Mouse (Mus musculus) adrenal gland, postnatal 14 days (tissue): ENCODE measurements around the gene Mecom. TPM values are rescaled to one million over a fixed set of nuclear protein-coding genes. Genes with fewer than 3 reads are reported as not detected.

Experiments
- DNase-seq: peaks from one replicate; pipeline ENCODE4 v3.0.0; 2021; ENCODE audit warnings: mixed read lengths
- total RNA-seq: library from RNA; stranded (reverse); gene quantifications from 2 replicates; pipeline ENCODE4 v1.2.3, GENCODE M21; 2021

Gene Mecom
- total RNA-seq, 1 experiment from 2014 or later: 15.4 TPM

DNA sequence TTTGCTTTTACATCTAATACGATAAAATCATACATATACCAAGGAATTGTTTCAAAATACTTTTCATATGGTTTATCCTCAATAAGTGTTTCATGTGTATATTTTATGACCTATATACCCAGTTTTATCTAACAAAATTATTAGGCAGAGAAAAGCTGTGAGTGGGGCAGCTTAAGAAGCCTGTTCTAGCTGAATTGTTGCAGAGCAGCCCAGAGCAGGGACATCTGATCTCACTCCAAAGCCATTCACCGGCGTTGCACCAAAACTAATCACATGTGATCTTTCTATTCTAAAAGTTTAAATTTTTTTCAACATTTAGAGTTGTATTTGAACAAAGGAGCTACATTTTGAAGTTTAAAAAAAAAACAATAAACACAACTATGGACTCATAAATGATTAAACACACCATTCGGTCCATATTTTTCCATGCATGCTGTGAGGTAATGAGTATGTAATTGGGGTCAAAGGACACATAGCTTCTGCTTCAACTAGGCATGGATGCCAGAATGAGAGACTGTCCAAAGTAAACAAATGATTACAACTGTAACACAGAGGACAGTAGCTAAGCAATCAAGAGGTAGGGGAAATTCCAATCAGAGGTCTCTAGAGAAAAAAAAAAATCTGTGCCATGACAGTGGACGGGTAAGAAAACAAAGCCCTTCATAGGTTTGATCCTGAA, 64.7 kb downstream of the Mecom start:
- no peak for DNase-seq

DNA sequence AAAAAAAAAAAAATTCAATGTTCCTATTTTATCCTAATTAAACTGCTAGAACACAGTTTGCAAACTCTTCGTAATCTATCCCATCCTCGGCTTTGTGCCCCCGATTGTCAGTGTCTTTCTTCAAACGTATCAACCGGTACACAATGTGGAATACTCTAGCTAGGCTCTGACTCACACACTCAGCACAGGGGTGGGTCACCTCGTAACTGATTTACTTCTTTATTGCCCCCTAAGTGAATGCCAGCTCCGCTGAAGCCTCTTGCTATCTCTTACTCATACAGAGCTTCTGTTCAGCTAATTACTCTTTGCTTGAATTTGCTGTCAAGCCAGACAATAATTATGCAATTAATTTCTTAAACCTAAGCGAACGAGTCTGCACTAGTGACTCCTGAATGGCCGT, 66.1 kb downstream of the Mecom start:
- no peak for DNase-seq

DNA sequence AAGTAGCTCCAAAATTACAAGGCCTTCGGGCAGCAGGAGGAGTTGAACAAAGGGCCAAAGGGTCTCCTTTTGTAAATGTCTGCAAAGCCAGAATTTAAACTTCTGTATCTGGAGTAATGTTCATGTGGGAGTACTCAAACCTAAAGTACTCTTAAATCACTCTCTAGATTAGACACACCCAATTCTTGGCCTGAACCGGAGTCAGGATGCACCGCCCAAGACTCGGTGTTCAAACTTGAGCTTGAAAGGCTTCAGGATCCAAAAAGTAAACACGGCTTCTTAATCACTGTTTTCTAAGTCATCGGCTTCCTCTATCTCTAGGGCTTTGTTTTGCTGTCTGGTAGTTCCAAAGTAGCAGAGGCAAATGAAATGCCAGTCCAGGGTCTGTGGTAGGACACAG, 67.3 kb downstream of the Mecom start:
- DNase-seq: no peak

DNA sequence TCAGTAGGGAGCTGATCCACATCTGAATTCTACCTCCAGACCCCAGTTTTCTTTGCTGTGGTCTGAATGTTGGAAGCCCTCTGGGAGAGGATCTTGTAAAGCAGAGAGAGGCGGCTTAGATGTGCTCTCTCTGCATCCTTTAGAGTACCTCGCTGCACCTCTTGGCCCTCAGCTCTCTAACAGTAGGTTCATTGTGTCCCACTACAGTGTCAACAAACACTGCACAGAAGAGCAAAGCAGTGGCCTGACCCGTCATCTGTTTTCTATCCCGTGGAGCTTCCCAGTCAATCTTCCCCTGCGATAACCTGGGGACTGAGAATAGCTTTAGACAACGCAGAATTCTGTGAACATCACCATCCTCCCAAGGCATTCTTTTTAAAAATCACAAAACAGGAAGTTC, 69.6 kb downstream of the Mecom start:
- no peak for DNase-seq

DNA sequence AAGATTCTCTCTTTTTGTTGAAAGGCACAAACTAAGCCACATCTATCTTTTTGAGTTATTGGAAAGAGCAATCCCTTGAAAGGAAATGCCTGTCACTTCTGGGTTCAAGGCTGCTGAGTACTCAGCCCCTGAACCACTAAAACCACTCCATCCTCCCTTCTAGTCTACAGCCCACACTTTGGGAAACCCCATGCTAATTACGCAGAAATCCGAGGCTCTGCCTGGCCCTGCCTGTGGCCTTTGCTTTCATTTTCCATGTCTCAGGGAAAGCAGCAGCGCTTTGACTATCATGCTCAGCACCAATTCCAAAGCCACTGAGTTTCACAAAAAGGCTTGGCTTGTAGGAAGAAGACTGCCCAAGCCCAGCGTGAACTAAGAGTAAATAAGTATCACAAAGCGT, 70.8 kb downstream of the Mecom start:
- DNase-seq: no peak

DNA sequence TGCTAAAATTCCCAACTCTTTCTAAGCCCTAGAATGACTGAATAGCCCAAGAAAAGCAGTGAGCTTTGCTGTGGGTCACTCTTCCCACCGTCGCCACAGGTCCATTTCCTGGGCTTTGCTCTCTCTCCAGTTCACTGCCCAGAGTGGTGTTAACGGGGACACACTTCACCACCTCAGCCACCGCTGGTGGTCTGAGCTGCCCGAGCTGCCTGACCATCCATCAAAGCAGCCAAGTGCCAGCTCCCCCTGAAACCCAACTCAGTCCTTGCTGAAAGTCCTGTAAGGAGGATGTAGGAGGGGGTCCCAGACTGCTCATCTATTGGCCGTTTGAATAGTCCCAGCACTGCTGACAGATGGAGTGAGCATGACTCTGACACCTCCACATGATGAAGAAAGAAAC, 72.2 kb downstream of the Mecom start:
- DNase-seq: no peak

DNA sequence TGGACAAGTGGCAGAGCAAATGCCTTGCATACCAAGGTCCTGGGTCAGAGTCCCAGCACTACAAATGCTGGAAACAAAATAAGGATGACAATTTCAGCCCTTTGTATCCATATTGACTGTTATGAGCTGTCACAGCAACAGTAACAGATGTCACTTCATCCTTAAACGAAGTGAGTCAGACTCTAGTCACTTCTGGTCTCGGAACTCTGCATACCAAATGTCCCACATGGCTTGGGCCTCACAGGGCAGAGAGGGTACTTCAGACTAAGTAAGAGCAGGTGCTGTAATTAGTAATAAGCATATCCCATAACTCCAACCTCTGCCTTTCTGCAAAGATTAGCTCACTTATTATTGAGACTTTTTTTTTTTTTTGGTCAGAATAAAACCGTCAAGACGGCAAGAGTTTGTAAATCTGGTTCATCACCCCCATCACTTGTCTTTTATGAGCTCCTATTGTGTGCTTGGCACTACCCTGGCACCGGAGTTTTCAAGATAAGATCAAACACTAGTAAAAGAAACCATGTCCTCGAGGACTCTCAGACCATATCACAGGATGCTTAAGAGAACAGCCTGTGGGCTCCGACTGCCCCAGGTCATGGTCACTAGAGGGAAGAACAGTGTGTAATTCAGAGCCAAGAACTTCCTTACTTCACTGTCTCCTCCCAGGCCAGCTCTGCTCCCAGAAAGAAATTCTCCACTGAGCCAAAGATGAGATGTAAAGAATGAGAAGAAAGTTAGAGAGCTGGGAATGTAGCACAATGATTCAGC, 79.6 kb downstream of the Mecom start:
- DNase-seq: no peak

DNA sequence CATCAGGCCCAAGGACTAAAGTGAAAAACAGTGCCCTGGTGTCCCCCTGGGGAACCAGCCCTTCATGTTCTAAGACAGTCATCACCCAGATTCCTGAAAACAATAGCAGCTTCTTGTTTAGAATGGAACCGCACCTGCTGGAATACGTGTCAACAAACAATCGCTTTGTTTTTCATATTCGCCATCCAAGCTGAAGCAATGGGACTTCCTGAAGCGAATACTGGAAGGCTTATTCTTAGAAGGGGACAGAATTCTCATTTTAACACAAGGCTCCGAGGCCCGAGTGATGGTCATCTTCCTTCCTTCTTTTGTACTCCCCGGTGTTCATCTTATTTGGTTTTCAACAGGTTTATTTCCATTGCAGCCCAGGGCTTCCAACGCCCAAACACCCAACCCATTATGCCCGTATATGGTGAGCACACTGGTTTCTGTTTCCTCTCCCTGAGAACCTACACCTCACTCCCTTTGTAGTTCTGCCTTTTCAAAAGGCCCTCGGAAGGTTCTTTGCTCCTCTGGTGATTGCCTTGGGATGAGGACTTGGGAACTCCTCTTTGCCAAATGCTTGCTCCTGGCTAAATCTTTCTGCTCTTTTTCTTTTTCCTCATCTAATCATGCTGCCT, 81.7 kb downstream of the Mecom start:
- no peak for DNase-seq

DNA sequence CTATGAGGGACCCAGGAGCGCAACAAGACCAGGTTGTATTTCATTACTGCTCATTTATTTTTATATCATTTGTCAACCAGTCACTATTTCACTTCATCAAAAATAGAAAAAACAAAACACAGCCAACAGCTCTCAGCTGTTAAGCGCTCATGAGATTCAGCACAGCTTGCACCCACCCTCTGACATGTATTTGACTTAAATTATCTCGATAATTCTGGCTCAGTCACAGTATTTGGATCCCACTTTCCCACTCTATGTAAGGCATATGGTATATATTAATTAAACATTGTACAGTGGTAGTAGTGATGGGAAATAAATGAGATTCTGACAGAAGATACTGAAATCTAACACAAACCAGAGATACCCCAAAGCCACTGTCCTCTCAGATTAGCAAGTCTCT, 83.3 kb downstream of the Mecom start:
- no peak for DNase-seq

DNA sequence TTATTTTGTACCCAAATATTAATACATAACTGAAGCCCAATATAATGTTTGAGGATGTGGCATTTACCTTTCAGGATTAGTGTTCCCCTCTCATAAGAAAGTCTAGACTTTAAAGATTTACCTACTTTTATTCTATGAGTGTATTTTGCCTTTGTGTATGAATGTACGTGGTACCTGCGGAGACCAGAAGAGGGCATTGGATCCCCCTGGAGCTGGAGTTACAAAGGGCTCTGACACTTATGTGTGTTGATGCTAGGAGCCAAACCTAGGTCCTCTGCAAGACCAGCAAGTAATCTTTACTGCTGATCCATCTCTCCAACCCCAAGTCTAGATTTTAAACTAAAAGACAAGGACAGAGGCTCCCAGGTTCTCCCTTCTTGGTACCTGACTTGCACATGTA, 86.0 kb downstream of the Mecom start:
- DNase-seq: no peak

DNA sequence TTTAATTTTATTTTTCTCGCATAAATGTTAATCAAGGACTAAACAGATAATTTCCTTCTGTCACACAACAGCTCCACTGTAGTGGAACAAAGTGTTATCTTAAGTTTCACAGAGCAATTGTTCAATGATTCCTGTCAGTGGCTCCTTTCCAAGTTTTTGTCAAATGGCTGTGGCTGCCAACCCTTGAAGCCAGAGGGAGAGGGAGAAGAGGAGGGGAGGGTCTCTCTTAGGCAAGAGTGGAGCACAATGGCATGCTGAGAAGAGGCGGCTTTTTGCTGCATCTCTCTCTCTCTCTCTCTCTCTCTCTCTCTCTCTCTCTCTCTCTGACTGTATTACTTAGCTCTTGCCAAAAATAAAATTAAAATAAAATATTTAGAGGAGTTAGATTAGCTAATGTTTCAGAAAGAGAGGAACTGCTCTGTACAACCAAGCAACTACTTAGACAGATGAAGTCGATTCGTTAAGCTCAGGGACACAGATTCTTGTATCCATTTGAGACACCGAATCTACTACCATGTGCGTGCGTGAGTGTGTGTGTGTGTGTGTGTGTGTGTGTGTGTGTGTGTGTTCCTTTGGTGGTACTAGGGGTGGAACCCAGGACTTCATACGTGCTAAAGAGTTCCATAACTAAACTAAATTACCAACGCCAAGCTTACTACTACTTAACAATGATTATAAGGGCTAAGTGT, 86.8 kb downstream of the Mecom start:
- DNase-seq: peak; percentile 11

DNA sequence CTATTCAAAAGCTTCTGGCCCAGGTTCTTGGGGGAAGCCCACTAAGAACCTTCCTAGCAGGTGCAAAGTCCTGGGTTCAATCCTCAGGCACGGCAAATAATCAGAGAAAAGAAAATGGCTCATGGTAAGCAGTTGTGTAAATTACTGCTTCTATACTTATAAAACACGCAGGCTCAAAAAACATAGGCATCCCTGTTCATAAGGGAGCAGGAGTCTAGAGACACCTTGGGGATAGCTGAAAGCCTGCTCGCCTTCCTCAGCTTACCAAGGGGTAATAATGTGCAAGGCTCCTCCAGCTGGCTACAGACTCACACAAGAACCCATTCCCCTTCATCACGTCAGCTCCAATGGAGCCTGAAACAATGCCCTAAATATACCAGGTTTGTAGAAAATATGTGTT, 88.2 kb downstream of the Mecom start:
- DNase-seq: no peak

DNA sequence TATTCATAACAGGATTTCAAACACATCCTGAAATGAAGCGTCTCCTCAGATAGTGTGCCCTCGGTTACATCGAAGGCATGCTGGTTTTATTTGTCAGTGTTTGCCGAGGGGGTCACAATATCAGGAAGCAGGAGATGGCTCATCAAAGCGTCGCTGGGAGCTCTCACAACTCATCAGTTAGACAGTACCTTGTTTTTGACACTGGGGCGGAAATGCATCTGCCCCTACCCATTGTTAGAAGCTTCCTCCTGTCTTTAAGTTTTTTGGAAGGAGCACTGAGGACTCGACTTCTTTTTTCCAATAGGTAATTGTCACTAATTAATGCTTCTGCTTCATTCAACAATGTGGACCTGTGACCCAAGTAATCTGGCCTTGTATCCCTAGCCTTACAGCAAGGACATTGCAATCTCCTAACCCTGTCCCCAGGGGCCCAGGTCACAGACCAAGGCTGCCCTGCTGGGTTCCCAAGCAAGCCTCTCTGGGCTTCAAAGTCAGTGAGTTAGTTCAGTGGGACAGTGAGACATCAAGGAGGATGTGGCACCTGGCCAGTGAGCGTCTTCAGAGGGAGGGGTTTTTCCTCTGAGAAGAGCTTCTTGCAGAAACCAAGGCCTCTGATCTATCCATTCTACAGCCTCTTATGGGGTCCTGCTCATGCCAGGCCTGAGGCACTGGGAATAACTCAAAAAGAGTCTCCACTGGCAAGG, 89.7 kb downstream of the Mecom start:
- DNase-seq: peak; percentile 63

DNA sequence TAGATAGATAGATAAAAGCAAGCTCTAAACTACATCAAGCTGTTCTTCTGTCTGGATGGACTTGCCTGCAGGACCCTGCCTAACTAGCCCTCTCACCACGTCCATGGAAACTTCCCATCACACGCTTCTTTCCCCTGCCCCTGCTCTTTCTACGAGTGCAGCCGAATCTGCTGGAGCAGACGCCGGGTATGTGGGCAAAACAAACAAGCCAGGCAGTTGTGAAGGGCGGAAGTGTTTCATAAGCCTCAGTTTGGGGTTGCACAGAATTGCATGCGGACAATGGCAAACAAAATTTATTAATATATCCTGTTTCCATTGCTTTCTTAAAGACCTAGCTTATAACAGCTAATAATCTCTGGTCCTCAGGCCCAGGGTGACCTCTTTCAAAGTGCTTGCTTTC, 91.9 kb downstream of the Mecom start:
- no peak for DNase-seq

DNA sequence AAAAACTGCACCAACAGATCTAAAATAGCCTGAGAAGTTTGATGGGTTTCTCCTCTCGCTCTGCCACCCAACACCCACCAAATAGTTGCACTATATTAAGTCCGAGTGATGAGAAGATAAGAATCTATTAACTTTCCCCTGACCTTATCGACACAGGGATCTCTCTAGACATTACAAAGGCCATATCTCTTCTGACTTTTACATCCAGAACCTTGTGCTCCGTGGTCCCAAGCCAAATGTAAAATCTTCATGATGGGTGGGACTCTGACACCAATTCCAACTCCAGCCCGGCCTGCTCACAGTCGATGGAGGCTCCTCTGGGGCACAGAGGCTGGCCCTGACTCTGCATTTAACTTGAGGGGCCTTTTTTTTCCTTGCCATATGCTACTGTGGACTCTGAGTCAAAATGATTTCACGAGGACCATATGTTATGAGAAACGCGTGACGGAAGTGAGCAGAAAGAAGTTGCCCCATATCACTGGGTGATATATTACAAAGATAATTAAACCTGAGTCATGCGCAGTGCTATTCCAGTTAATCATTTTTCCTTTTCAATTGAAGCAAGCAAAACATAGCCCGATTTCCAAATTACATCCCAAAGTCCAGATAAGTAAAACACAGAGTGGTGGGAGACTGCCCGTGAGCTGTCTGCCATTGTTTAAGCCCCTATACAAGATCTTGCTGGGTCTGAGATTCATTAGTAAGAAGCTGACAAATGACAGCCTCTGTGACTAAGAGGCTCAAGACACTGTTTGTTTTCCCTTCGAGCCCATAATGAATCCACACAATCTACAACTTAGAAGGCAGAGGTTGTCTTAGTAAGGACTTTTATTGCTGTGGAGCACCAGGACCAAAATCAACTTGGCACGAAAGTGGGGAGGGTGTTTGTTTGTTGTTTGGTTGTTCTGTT, 94.0 kb downstream of the Mecom start:
- no peak for DNase-seq

DNA sequence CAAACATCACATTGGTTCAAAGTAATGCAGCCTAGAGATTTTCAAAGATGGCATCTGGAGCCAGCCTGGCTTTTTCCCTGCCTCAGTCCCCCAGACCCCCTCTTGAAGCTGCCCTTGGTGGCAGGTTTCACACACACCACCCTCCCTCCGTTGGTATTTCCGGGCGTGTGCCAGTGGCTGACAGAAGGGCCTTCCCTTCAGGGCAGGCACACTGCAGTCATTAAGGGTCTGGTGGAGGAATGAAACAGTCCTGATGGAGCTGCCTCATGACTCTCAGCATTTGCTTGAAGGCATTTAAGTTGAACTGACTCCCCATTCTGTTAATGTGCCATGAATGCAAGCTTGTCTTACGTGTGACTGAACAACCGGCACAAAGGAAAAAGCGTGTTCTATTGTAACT, 94.8 kb downstream of the Mecom start:
- no peak for DNase-seq

DNA sequence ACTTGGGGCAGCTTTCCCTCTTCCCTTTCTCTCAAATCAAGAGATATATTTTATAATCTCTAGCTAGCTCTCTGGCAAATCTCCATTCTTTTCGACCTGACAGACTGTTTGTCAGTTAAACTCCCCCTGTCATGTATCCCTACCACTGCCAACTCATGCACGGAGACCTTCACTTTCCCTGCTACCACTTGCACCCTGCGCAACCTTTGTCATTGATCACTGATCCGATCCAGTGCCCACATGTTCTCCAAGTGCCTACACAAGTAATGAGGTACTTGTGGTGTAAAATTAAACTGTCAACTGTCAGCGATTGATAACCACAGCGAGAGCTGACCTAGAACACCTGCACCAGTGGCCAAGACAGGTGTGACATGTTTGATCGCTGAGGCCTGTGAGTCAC, 95.3 kb downstream of the Mecom start:
- DNase-seq: no peak

DNA sequence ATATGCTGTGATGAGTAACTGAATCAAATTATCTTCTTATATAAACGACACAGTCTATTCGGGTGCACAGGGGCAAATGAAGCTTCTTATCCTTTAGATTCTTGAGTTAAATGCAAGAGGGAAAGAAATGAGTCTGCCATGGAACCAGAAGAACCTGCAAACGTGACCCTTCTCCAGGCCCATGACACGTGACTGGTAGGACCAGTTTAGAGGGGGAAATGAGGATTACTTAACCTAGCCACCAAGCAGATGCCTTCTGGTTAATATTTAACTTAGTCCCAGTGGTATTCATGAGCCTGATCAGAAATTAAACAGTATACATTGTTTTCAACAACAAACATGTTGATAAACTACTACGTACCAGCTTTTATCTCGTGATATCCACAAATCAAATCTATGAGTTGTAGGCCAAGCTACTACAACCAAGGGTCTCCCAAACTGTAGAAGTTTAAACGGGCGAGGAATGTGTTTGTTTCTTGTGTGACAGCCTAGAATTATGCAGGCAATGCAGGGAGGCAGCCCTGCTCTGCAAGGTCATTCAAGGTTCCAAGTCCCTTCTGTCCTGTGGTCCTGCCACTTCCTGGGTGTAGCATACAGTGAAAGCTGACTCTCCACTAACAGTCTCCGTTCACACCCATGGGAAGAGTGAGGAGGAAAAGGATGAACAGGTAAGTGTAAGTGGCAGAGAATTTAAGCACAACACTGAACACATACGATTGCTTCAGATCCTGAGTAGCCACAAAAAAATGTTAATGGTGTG, 97.4 kb downstream of the Mecom start:
- no peak for DNase-seq

DNA sequence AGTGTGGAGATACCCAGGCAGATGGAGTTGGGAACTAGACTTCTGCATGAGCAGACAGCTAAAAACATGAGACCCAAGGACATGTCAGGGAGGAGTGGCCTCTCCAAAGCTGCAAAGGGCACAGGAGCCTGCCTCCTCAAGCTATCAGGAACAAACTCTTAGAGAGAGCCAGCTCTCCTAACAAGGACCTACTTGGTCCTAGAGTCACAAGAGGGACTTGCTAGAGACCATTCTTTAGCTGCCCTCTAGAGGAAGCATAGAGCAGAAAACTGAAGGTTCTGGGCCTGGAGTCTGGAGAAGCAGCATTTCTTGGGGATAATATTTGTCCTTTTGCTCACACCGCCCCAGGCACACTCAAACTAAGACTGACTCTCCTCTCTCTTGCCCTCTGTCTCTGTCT, 99.2 kb downstream of the Mecom start:
- DNase-seq: no peak

DNA sequence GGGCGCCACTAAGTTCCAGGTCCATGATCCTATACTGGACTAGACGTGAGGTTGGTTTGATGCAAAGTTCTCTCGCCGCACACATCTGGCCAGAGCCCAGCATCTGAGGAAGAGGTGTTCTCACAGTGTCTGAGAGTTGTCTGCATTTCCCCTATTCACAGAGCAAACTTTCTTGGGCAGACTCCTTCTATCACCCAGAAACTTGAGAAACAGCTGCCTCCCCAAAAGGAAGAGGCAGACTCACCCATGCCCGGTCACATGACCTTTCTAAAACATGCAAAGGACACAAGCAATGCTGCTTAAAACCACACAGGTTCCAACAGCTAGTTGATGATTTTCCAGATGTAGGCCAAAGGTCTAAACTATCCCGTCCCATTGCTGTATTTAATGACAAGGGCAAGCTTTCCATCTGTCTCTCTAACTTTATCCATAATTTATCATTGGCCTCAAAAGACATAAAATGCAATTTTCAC, 101.8 kb downstream of the Mecom start:
- no peak for DNase-seq
